In genomic region chrX:20657593-20657992, GRCm38 (mm10) we compare ENCODE assay signal across 8 mouse cellular contexts. TPM values are rescaled to one million over a fixed set of nuclear protein-coding genes. Genes with fewer than 3 reads are reported as not detected.
DNase-seq lines count a peak whose midpoint lies in the region; ATAC-seq and TF ChIP-seq lines count a peak whose summit lies in the region.

No protein-coding gene starts in this region.

- DNase-seq in heart, postnatal 0 days (ENCODE audit: low spot score) = no peak
- DNase-seq in heart, postnatal 4 days = no peak
- DNase-seq in midbrain, embryonic 14.5 days = peak; percentile 1
- no peak for DNase-seq in layer of hippocampus, postnatal 36 days
- no peak for DNase-seq in urinary bladder, adult 18-20 months (ENCODE audit: low spot score in 2 of 2)
- DNase-seq in Muller cell, postnatal 12 days (ENCODE audit: inconsistent ontology term) = no peak

- H3K27ac ChIP-seq in heart, postnatal 0 days (ENCODE audit: low read depth) = no peak overlapping the region
- H3K27ac ChIP-seq in bone marrow macrophage, adult 2 months (ENCODE audit: insufficient read depth, low read depth, low read length) = no peak overlapping the region
- no peak overlapping the region for H3K27ac ChIP-seq in hindbrain, embryonic 16.5 days (ENCODE audit: low read depth, low read length)
- H3K27ac ChIP-seq in midbrain, embryonic 14.5 days (replicated peaks; ENCODE audit: low read depth, low read length) = no peak overlapping the region

- no peak for ATAC-seq in heart, postnatal 0 days (ENCODE audit: insufficient read depth, low read depth)
- ATAC-seq in hindbrain, embryonic 16.5 days = no peak
- ATAC-seq in midbrain, embryonic 14.5 days (ENCODE audit: low FRiP score, low TSS enrichment) = no peak

- H3K9me3 ChIP-seq in heart, postnatal 0 days (replicated peaks; ENCODE audit: control insufficient read depth, low read length) = no peaks in the 10 kb centered on the region
- H3K9me3 ChIP-seq in hindbrain, embryonic 16.5 days (ENCODE audit: control insufficient read depth, low read length) = no peaks in the 10 kb centered on the region
- no peaks in the 10 kb centered on the region for H3K9me3 ChIP-seq in midbrain, embryonic 14.5 days (ENCODE audit: control insufficient read depth, low read length)

- TF ChIP-seq CTCF in heart, postnatal 0 days (IDR thresholded peaks at IDR 0.05; ENCODE audit: low read depth) = no peak
- TF ChIP-seq CTCF in bone marrow macrophage, adult 2 months (IDR thresholded peaks at IDR 0.05; ENCODE audit: low read depth, low read length) = no peak

- 27% methylated on average over 5 of the region's 5 CpGs for WGBS in heart, postnatal 0 days
- WGBS in hindbrain, embryonic 16.5 days = 27% methylated on average over 5 of the region's 5 CpGs
- 38% methylated on average over 5 of the region's 5 CpGs for WGBS in midbrain, embryonic 14.5 days

- no peak for TF ChIP-seq POLR2A in bone marrow macrophage, adult 2 months (IDR thresholded peaks at IDR 0.05; ENCODE audit: borderline replicate concordance, low read depth, low read length)

- no peaks in the 10 kb centered on the region for H3K4me1 ChIP-seq in heart, postnatal 0 days (ENCODE audit: control insufficient read depth, insufficient read depth)
- H3K4me1 ChIP-seq in bone marrow macrophage, adult 2 months (ENCODE audit: control insufficient read depth, insufficient read depth, low read length) = no peaks in the 10 kb centered on the region
- peaks cover 5% of the 10 kb centered on the region; the same call in 1 of the 2 replicates for H3K4me1 ChIP-seq in hindbrain, embryonic 16.5 days (ENCODE audit: control insufficient read depth, insufficient read depth, low read depth, low read length)
- no peaks in the 10 kb centered on the region for H3K4me1 ChIP-seq in midbrain, embryonic 14.5 days (ENCODE audit: control insufficient read depth, insufficient read depth, low read length)

- no peak overlapping the region for H3K9ac ChIP-seq in heart, postnatal 0 days (replicated peaks; ENCODE audit: low read depth, low read length)
- no peak overlapping the region for H3K9ac ChIP-seq in hindbrain, embryonic 16.5 days (ENCODE audit: low read depth, low read length)
- H3K9ac ChIP-seq in midbrain, embryonic 14.5 days (replicated peaks; ENCODE audit: low read length) = no peak overlapping the region

- H3K4me3 ChIP-seq in heart, postnatal 0 days (ENCODE audit: low read depth, low read length) = peak overlapping the region; percentile 55
- peak overlapping the region; percentile 58 for H3K4me3 ChIP-seq in bone marrow macrophage, adult 2 months (ENCODE audit: insufficient read depth, low read length)
- H3K4me3 ChIP-seq in hindbrain, embryonic 16.5 days (ENCODE audit: low read length) = peak overlapping the region; percentile 50
- peak overlapping the region; percentile 41 for H3K4me3 ChIP-seq in midbrain, embryonic 14.5 days (replicated peaks; ENCODE audit: low read depth, low read length)

- no peak for TF ChIP-seq EP300 in heart, postnatal 0 days (IDR thresholded peaks at IDR 0.05; ENCODE audit: low read depth)

- H3K4me2 ChIP-seq in heart, postnatal 0 days (ENCODE audit: low read depth, low read length) = peak overlapping the region; percentile 80
- H3K4me2 ChIP-seq in hindbrain, embryonic 16.5 days (ENCODE audit: low read length) = peak overlapping the region; percentile 83
- peak overlapping the region; percentile 66 for H3K4me2 ChIP-seq in midbrain, embryonic 14.5 days (ENCODE audit: low read length)

- H3K27me3 ChIP-seq in heart, postnatal 0 days (ENCODE audit: control insufficient read depth, insufficient read depth, low read length) = no peaks in the 10 kb centered on the region
- H3K27me3 ChIP-seq in hindbrain, embryonic 16.5 days (replicated peaks; ENCODE audit: control insufficient read depth, insufficient read depth, low read length) = no peaks in the 10 kb centered on the region
- H3K27me3 ChIP-seq in midbrain, embryonic 14.5 days (ENCODE audit: control insufficient read depth, insufficient read depth, low read length) = no peaks in the 10 kb centered on the region

- no peaks in the 10 kb centered on the region for H3K36me3 ChIP-seq in heart, postnatal 0 days (replicated peaks; ENCODE audit: control insufficient read depth, insufficient read depth, low read length)
- H3K36me3 ChIP-seq in hindbrain, embryonic 16.5 days (ENCODE audit: control insufficient read depth, insufficient read depth, low read length) = no peaks in the 10 kb centered on the region
- H3K36me3 ChIP-seq in midbrain, embryonic 14.5 days (ENCODE audit: control insufficient read depth, insufficient read depth, low read length) = no peaks in the 10 kb centered on the region

RNA-seq across cellular contexts. Expression of gene Uba1, which starts 0.5 kb away (rescaled TPM):
- total RNA-seq in heart, postnatal 0 days (2014; rRNA removed; ENCODE audit: low replicate concordance) = 258 and 314 TPM in 2 replicates
- polyA plus RNA-seq in heart, postnatal 0 days (2015; fragmentation: Nextera tagmentation; extraction: Ambion mirVana) = 100 and 105 TPM in 2 replicates
- 100 to 1,000 TPM; 293 to 326 TPM for total RNA-seq in heart, postnatal 4 days (2021)
- polyA plus RNA-seq in bone marrow macrophage, adult 2 months (2012; ENCODE audit: insufficient read depth, insufficient read length, missing spikeins) = 160 and 168 TPM in 2 replicates
- polyA plus RNA-seq in hindbrain, embryonic 16.5 days (2015; fragmentation: Nextera tagmentation; extraction: Ambion mirVana) = 350 and 371 TPM in 2 replicates
- 306 and 398 TPM in 2 replicates for polyA plus RNA-seq in midbrain, embryonic 14.5 days (2014; fragmentation: Nextera tagmentation; extraction: Ambion mirVana)
- 100 to 1,000 TPM; 373 to 384 TPM for total RNA-seq in layer of hippocampus, postnatal 36 days (2021)

RNA-seq across cellular contexts. Expression of gene Cdk16, which starts 30.2 kb away (rescaled TPM):
- total RNA-seq in heart, postnatal 0 days (2014; rRNA removed; ENCODE audit: low replicate concordance) = 154 and 171 TPM in 2 replicates
- polyA plus RNA-seq in heart, postnatal 0 days (2015; fragmentation: Nextera tagmentation; extraction: Ambion mirVana) = 83.1 and 83.4 TPM in 2 replicates
- total RNA-seq in heart, postnatal 4 days (2021) = 100 to 1,000 TPM; 173 to 186 TPM
- 56.1 and 57.6 TPM in 2 replicates for polyA plus RNA-seq in bone marrow macrophage, adult 2 months (2012; ENCODE audit: insufficient read depth, insufficient read length, missing spikeins)
- polyA plus RNA-seq in hindbrain, embryonic 16.5 days (2015; fragmentation: Nextera tagmentation; extraction: Ambion mirVana) = 153 and 167 TPM in 2 replicates
- polyA plus RNA-seq in midbrain, embryonic 14.5 days (2014; fragmentation: Nextera tagmentation; extraction: Ambion mirVana) = 112 and 123 TPM in 2 replicates
- 100 to 1,000 TPM; 224 to 227 TPM for total RNA-seq in layer of hippocampus, postnatal 36 days (2021)

RNA-seq across cellular contexts. Expression of gene Ndufb11, which starts 40.2 kb away (rescaled TPM):
- total RNA-seq in heart, postnatal 0 days (2014; rRNA removed; ENCODE audit: low replicate concordance) = 426 and 506 TPM in 2 replicates
- 979 and 1,041 TPM in 2 replicates for polyA plus RNA-seq in heart, postnatal 0 days (2015; fragmentation: Nextera tagmentation; extraction: Ambion mirVana)
- total RNA-seq in heart, postnatal 4 days (2021) = 100 to 1,000 TPM; 473 to 482 TPM
- 138 TPM in 2 replicates for polyA plus RNA-seq in bone marrow macrophage, adult 2 months (2012; ENCODE audit: insufficient read depth, insufficient read length, missing spikeins)
- polyA plus RNA-seq in hindbrain, embryonic 16.5 days (2015; fragmentation: Nextera tagmentation; extraction: Ambion mirVana) = 214 and 250 TPM in 2 replicates
- polyA plus RNA-seq in midbrain, embryonic 14.5 days (2014; fragmentation: Nextera tagmentation; extraction: Ambion mirVana) = 223 and 258 TPM in 2 replicates
- 100 to 1,000 TPM; 150 to 162 TPM for total RNA-seq in layer of hippocampus, postnatal 36 days (2021)

RNA-seq across cellular contexts. Expression of gene Rbm10, which starts 40.3 kb away (rescaled TPM):
- total RNA-seq in heart, postnatal 0 days (2014; rRNA removed; ENCODE audit: low replicate concordance) = 45.6 and 55.8 TPM in 2 replicates
- polyA plus RNA-seq in heart, postnatal 0 days (2015; fragmentation: Nextera tagmentation; extraction: Ambion mirVana) = 21.0 and 24.1 TPM in 2 replicates
- total RNA-seq in heart, postnatal 4 days (2021) = 10 to 100 TPM; 27.4 to 29.1 TPM
- 14.9 and 17.3 TPM in 2 replicates for polyA plus RNA-seq in bone marrow macrophage, adult 2 months (2012; ENCODE audit: insufficient read depth, insufficient read length, missing spikeins)
- 48.1 and 52.9 TPM in 2 replicates for polyA plus RNA-seq in hindbrain, embryonic 16.5 days (2015; fragmentation: Nextera tagmentation; extraction: Ambion mirVana)
- 54.8 and 57.0 TPM in 2 replicates for polyA plus RNA-seq in midbrain, embryonic 14.5 days (2014; fragmentation: Nextera tagmentation; extraction: Ambion mirVana)
- total RNA-seq in layer of hippocampus, postnatal 36 days (2021) = 10 to 100 TPM; 51.1 to 53.9 TPM

RNA-seq across cellular contexts. Expression of gene Usp11, which starts 46.1 kb away (rescaled TPM):
- total RNA-seq in heart, postnatal 0 days (2014; rRNA removed; ENCODE audit: low replicate concordance) = 20.8 and 28.8 TPM in 2 replicates
- 10.2 and 11.4 TPM in 2 replicates for polyA plus RNA-seq in heart, postnatal 0 days (2015; fragmentation: Nextera tagmentation; extraction: Ambion mirVana)
- 10 to 100 TPM; 17.0 to 17.1 TPM for total RNA-seq in heart, postnatal 4 days (2021)
- 2.5 TPM in 2 replicates for polyA plus RNA-seq in bone marrow macrophage, adult 2 months (2012; ENCODE audit: insufficient read depth, insufficient read length, missing spikeins)
- polyA plus RNA-seq in hindbrain, embryonic 16.5 days (2015; fragmentation: Nextera tagmentation; extraction: Ambion mirVana) = 97.8 and 110 TPM in 2 replicates
- polyA plus RNA-seq in midbrain, embryonic 14.5 days (2014; fragmentation: Nextera tagmentation; extraction: Ambion mirVana) = 68.7 and 91.6 TPM in 2 replicates
- 100 to 1,000 TPM; 111 to 113 TPM for total RNA-seq in layer of hippocampus, postnatal 36 days (2021)
